Mouse (Mus musculus) bone marrow, adult 2 months (tissue): ENCODE data around the gene Tln2.

Experiments
- CTCF ChIP-seq: fragments of 200-500 bp; IDR thresholded peaks from 2 replicates; pipeline ENCODE4 v1.5.1; 2011; ENCODE audit warnings: low read length, control low read depth; ENCODE audit not compliant: control insufficient read depth, insufficient read depth
- POLR2A ChIP-seq: fragments of 200-500 bp; IDR thresholded peaks from 2 replicates; pipeline ENCODE4 v1.6.1; 2011; ENCODE audit warnings: low read depth, mild to moderate bottlenecking, control low read depth, low read length, borderline replicate concordance; ENCODE audit not compliant: control insufficient read depth

- TF ChIP-seq CTCF (no peak), POLR2A (no peak)
Observed at GRCm38 (mm10) chr9:67532631-67533030, 26.9 kb downstream of the Tln2 start.
